8 mouse cellular contexts compared by ENCODE assay signal in the genomic region with DNA sequence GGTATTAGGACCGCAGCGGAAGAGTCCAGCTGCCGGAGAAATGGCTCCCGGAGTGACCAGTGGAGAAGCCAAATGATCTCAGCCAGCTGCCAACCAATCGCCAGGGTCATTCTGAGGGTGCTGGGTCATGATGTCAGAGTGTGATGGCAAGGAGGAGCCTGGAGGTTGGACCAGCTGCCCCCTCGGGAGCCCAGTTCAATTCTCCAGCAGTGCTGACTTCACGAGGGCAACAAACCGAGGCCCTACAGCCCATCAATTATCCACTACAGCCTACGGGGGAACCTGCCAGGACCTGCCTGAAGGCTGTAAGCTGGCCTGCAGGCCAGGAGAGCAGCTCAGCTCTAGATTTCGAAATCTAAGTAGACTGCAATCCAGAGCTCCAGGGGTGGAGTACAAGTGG. TPM values are rescaled to one million over a fixed set of nuclear protein-coding genes. Genes with fewer than 3 reads are reported as not detected.
DNase-seq lines count a peak whose midpoint lies in the region; ATAC-seq lines count a peak whose summit lies in the region.

No protein-coding gene starts in this region.

- H3K9ac ChIP-seq in heart, embryonic 13.5 days = peak overlapping the region; percentile 61
- no peak overlapping the region for H3K9ac ChIP-seq in kidney, embryonic 15.5 days
- no peak overlapping the region for H3K9ac ChIP-seq in midbrain, embryonic 14.5 days (replicated peaks; ENCODE audit: low read length)
- no peak overlapping the region for H3K9ac ChIP-seq in forebrain, embryonic 13.5 days

- H3K4me2 ChIP-seq in heart, embryonic 13.5 days = peak overlapping the region; percentile 45
- peak overlapping the region; percentile 17 for H3K4me2 ChIP-seq in kidney, embryonic 15.5 days
- peak overlapping the region; percentile 15; the same call in 1 of the 2 replicates for H3K4me2 ChIP-seq in midbrain, embryonic 14.5 days (ENCODE audit: low read length)
- H3K4me2 ChIP-seq in forebrain, embryonic 13.5 days = no peak overlapping the region

- peaks cover 61% of the 10 kb centered on the region for H3K4me1 ChIP-seq in heart, embryonic 13.5 days
- peaks cover 51% of the 10 kb centered on the region for H3K4me1 ChIP-seq in kidney, embryonic 15.5 days
- peaks cover 31% of the 10 kb centered on the region for H3K4me1 ChIP-seq in midbrain, embryonic 14.5 days (ENCODE audit: control insufficient read depth, insufficient read depth, low read length)
- H3K4me1 ChIP-seq in forebrain, embryonic 13.5 days = peaks cover 45% of the 10 kb centered on the region

- 46% methylated on average over 10 of the region's 10 CpGs for WGBS in heart, embryonic 13.5 days
- 21% methylated on average over 10 of the region's 10 CpGs for WGBS in kidney, embryonic 15.5 days
- WGBS in midbrain, embryonic 14.5 days = 66% methylated on average over 10 of the region's 10 CpGs
- 88% methylated on average over 10 of the region's 10 CpGs for WGBS in forebrain, embryonic 13.5 days

- peak overlapping the region; percentile 17 for H3K4me3 ChIP-seq in heart, embryonic 13.5 days
- H3K4me3 ChIP-seq in kidney, embryonic 15.5 days (replicated peaks) = no peak overlapping the region
- 0 out of 2 replicates have a peak overlapping the region, but pooled peaks have one; percentile 1 for H3K4me3 ChIP-seq in midbrain, embryonic 14.5 days (replicated peaks; ENCODE audit: low read depth, low read length)
- H3K4me3 ChIP-seq in forebrain, embryonic 13.5 days = no peak overlapping the region

- DNase-seq in ovary, postnatal 36 days (ENCODE audit: low spot score) = peak; percentile 27
- DNase-seq in ovary, postnatal 14 days (ENCODE audit: low spot score) = no peak
- DNase-seq in midbrain, embryonic 14.5 days = no peak
- DNase-seq in frontal cortex, postnatal 10 days (ENCODE audit: low spot score in 2 of 2) = no peak
- no peak for DNase-seq in layer of hippocampus, postnatal 36 days

- H3K36me3 ChIP-seq in heart, embryonic 13.5 days = peaks cover 25% of the 10 kb centered on the region
- peaks cover 20% of the 10 kb centered on the region for H3K36me3 ChIP-seq in kidney, embryonic 15.5 days
- peaks cover 17% of the 10 kb centered on the region for H3K36me3 ChIP-seq in midbrain, embryonic 14.5 days (ENCODE audit: control insufficient read depth, insufficient read depth, low read length)
- peaks cover 33% of the 10 kb centered on the region for H3K36me3 ChIP-seq in forebrain, embryonic 13.5 days (ENCODE audit: poor library complexity, severe bottlenecking)

- ATAC-seq in heart, embryonic 13.5 days (ENCODE audit: extremely low read depth, insufficient number of reproducible peaks, low FRiP score, low TSS enrichment) = no peak
- 0 out of 2 replicates have a peak, but pooled peaks have one; percentile 9 for ATAC-seq in kidney, embryonic 15.5 days (replicated peaks; ENCODE audit: low FRiP score)
- no peak for ATAC-seq in midbrain, embryonic 14.5 days (ENCODE audit: low FRiP score, low TSS enrichment)
- ATAC-seq in forebrain, embryonic 13.5 days = no peak

- no peaks in the 10 kb centered on the region for H3K9me3 ChIP-seq in heart, embryonic 13.5 days
- H3K9me3 ChIP-seq in kidney, embryonic 15.5 days (replicated peaks) = no peaks in the 10 kb centered on the region
- no peaks in the 10 kb centered on the region for H3K9me3 ChIP-seq in midbrain, embryonic 14.5 days (ENCODE audit: control insufficient read depth, low read length)
- no peaks in the 10 kb centered on the region for H3K9me3 ChIP-seq in forebrain, embryonic 13.5 days (replicated peaks)

- peak overlapping the region; percentile 80 for H3K27ac ChIP-seq in heart, embryonic 13.5 days (replicated peaks)
- H3K27ac ChIP-seq in kidney, embryonic 15.5 days = 0 out of 2 replicates have a peak overlapping the region, but pooled peaks have one; percentile 15
- no peak overlapping the region; the same call in 1 of the 2 replicates for H3K27ac ChIP-seq in midbrain, embryonic 14.5 days (replicated peaks; ENCODE audit: low read depth, low read length)
- no peak overlapping the region; the same call in 1 of the 2 replicates for H3K27ac ChIP-seq in forebrain, embryonic 13.5 days

- H3K27me3 ChIP-seq in heart, embryonic 13.5 days (replicated peaks) = no peaks in the 10 kb centered on the region
- no peaks in the 10 kb centered on the region for H3K27me3 ChIP-seq in kidney, embryonic 15.5 days
- no peaks in the 10 kb centered on the region for H3K27me3 ChIP-seq in midbrain, embryonic 14.5 days (ENCODE audit: control insufficient read depth, insufficient read depth, low read length)
- no peaks in the 10 kb centered on the region for H3K27me3 ChIP-seq in forebrain, embryonic 13.5 days

RNA-seq across cellular contexts. Expression of gene Gga2, which starts 5.3 kb away (rescaled TPM):
- polyA plus RNA-seq in heart, embryonic 13.5 days (2015; fragmentation: Nextera tagmentation; extraction: Ambion mirVana) = 77.2 TPM in 2 replicates
- 89.4 and 95.4 TPM in 2 replicates for polyA plus RNA-seq in kidney, embryonic 15.5 days (2015; fragmentation: Nextera tagmentation; extraction: Ambion mirVana)
- 33.3 and 38.3 TPM in 2 replicates for polyA plus RNA-seq in midbrain, embryonic 14.5 days (2014; fragmentation: Nextera tagmentation; extraction: Ambion mirVana)
- total RNA-seq in layer of hippocampus, postnatal 36 days (2021) = 10 to 100 TPM; 29.8 to 34.7 TPM
- 54.8 and 61.2 TPM in 2 replicates for polyA plus RNA-seq in forebrain, embryonic 13.5 days (2015; fragmentation: Nextera tagmentation; extraction: Ambion mirVana)

RNA-seq across cellular contexts. Expression of gene Cog7, which starts 34.2 kb away (rescaled TPM):
- polyA plus RNA-seq in heart, embryonic 13.5 days (2015; fragmentation: Nextera tagmentation; extraction: Ambion mirVana) = 17.3 and 18.2 TPM in 2 replicates
- 29.1 and 29.5 TPM in 2 replicates for polyA plus RNA-seq in kidney, embryonic 15.5 days (2015; fragmentation: Nextera tagmentation; extraction: Ambion mirVana)
- polyA plus RNA-seq in midbrain, embryonic 14.5 days (2014; fragmentation: Nextera tagmentation; extraction: Ambion mirVana) = 15.4 and 19.8 TPM in 2 replicates
- 10 to 100 TPM; 39.8 to 41.3 TPM for total RNA-seq in layer of hippocampus, postnatal 36 days (2021)
- 18.2 and 21.2 TPM in 2 replicates for polyA plus RNA-seq in forebrain, embryonic 13.5 days (2015; fragmentation: Nextera tagmentation; extraction: Ambion mirVana)

RNA-seq across cellular contexts. Expression of gene Ubfd1, which starts 51.2 kb away (rescaled TPM):
- polyA plus RNA-seq in heart, embryonic 13.5 days (2015; fragmentation: Nextera tagmentation; extraction: Ambion mirVana) = 46.3 and 46.9 TPM in 2 replicates
- 65.3 and 66.2 TPM in 2 replicates for polyA plus RNA-seq in kidney, embryonic 15.5 days (2015; fragmentation: Nextera tagmentation; extraction: Ambion mirVana)
- 93.0 and 108 TPM in 2 replicates for polyA plus RNA-seq in midbrain, embryonic 14.5 days (2014; fragmentation: Nextera tagmentation; extraction: Ambion mirVana)
- total RNA-seq in layer of hippocampus, postnatal 36 days (2021) = 10 to 100 TPM; 59.2 to 61.9 TPM
- 54.6 and 58.2 TPM in 2 replicates for polyA plus RNA-seq in forebrain, embryonic 13.5 days (2015; fragmentation: Nextera tagmentation; extraction: Ambion mirVana)

RNA-seq across cellular contexts. Expression of gene Ears2, which starts 51.3 kb away (rescaled TPM):
- polyA plus RNA-seq in heart, embryonic 13.5 days (2015; fragmentation: Nextera tagmentation; extraction: Ambion mirVana) = 27.4 and 27.9 TPM in 2 replicates
- polyA plus RNA-seq in kidney, embryonic 15.5 days (2015; fragmentation: Nextera tagmentation; extraction: Ambion mirVana) = 18.6 TPM in 2 replicates
- 8.2 and 11.0 TPM in 2 replicates for polyA plus RNA-seq in midbrain, embryonic 14.5 days (2014; fragmentation: Nextera tagmentation; extraction: Ambion mirVana)
- total RNA-seq in layer of hippocampus, postnatal 36 days (2021) = 10 to 100 TPM in 1 of 2 experiments, 1 to 10 TPM in 1; 9.7 to 10.0 TPM
- polyA plus RNA-seq in forebrain, embryonic 13.5 days (2015; fragmentation: Nextera tagmentation; extraction: Ambion mirVana) = 10.9 and 12.2 TPM in 2 replicates

Comparison
In these comparisons a context has a peak if more than half of its experiments do, and no peak if none do; other contexts are left out.
1. H3K27ac ChIP-seq: peak in heart, embryonic 13.5 days (single experiment) and kidney, embryonic 15.5 days (single experiment); none in midbrain, embryonic 14.5 days (single experiment) and forebrain, embryonic 13.5 days (single experiment).
2. H3K4me3 ChIP-seq: peak in heart, embryonic 13.5 days (single experiment) and midbrain, embryonic 14.5 days (single experiment); none in kidney, embryonic 15.5 days (single experiment) and forebrain, embryonic 13.5 days (single experiment).